Mouse (Mus musculus) heart, postnatal 0 days (tissue): ENCODE results near the gene Begain.

Experiments
- CTCF ChIP-seq: IDR thresholded peaks from 2 replicates; pipeline ENCODE4 v1.5.1; 2016; ENCODE audit warnings: antibody characterized with exemption, control low read depth, low read depth
- EP300 ChIP-seq: IDR thresholded peaks from 2 replicates; pipeline ENCODE4 v1.6.1; 2016; ENCODE audit warnings: antibody characterized with exemption, low read depth

GRCm38 (mm10) chr12:108985025-108985424 is 83.0 kb downstream of the Begain start:
- no peak for TF ChIP-seq CTCF
- TF ChIP-seq EP300: no peak
